ENCODE assay signal across 9 mouse cellular contexts in genomic region chr17:23853292-23853691, GRCm38 (mm10). TPM values are rescaled to one million over a fixed set of nuclear protein-coding genes. Genes with fewer than 3 reads are reported as not detected.
DNase-seq lines count a peak whose midpoint lies in the region; ATAC-seq lines count a peak whose summit lies in the region.
"Had no signal": no experiment of that assay in that cellular context is flagged by ENCODE, and none has a peak within 500 bp of the region (broad histone marks: within the 10 kb centered on the region; RNA-seq: fewer than 3 reads in every experiment).

No protein-coding gene starts in this region.

- H3K27me3 ChIP-seq in hindbrain, embryonic 10.5 days (ENCODE audit: insufficient read depth, poor library complexity, severe bottlenecking) = no peaks in the 10 kb centered on the region
- H3K27me3 ChIP-seq in hindbrain, embryonic 16.5 days (replicated peaks; ENCODE audit: control insufficient read depth, insufficient read depth, low read length) = no peaks in the 10 kb centered on the region
- peaks cover 7% of the 10 kb centered on the region; the same call in 1 of the 2 replicates for H3K27me3 ChIP-seq in heart, embryonic 10.5 days (ENCODE audit: insufficient read depth, poor library complexity, severe bottlenecking)
- no peaks in the 10 kb centered on the region for H3K27me3 ChIP-seq in limb, embryonic 11.5 days (ENCODE audit: control insufficient read depth, insufficient read depth, low read length)
- H3K27me3 ChIP-seq in neural tube, embryonic 11.5 days (ENCODE audit: control insufficient read depth, insufficient read depth, low read length) = no peaks in the 10 kb centered on the region
- H3K27me3 ChIP-seq: limb, embryonic 12.5 days had no signal

- H3K4me1 ChIP-seq in hindbrain, embryonic 10.5 days (replicated peaks) = no peaks in the 10 kb centered on the region
- no peaks in the 10 kb centered on the region for H3K4me1 ChIP-seq in hindbrain, embryonic 16.5 days (ENCODE audit: control insufficient read depth, insufficient read depth, low read depth, low read length)
- H3K4me1 ChIP-seq in heart, embryonic 10.5 days = peaks cover 4% of the 10 kb centered on the region; the same call in 1 of the 2 replicates
- no peaks in the 10 kb centered on the region for H3K4me1 ChIP-seq in limb, embryonic 11.5 days (ENCODE audit: control insufficient read depth, insufficient read depth, low read length)
- no peaks in the 10 kb centered on the region for H3K4me1 ChIP-seq in neural tube, embryonic 11.5 days (ENCODE audit: control insufficient read depth, insufficient read depth, low read length)
- H3K4me1 ChIP-seq: limb, embryonic 12.5 days had no signal

- no peaks in the 10 kb centered on the region for H3K9me3 ChIP-seq in hindbrain, embryonic 10.5 days
- H3K9me3 ChIP-seq in hindbrain, embryonic 16.5 days (ENCODE audit: control insufficient read depth, low read length) = no peaks in the 10 kb centered on the region
- no peaks in the 10 kb centered on the region for H3K9me3 ChIP-seq in heart, embryonic 10.5 days
- H3K9me3 ChIP-seq in limb, embryonic 11.5 days (ENCODE audit: control insufficient read depth, low read length) = no peaks in the 10 kb centered on the region
- no peaks in the 10 kb centered on the region for H3K9me3 ChIP-seq in neural tube, embryonic 11.5 days (ENCODE audit: control insufficient read depth, low read length)
- H3K9me3 ChIP-seq: limb, embryonic 12.5 days had no signal

- no peak overlapping the region for H3K27ac ChIP-seq in hindbrain, embryonic 10.5 days
- no peak overlapping the region for H3K27ac ChIP-seq in hindbrain, embryonic 16.5 days (ENCODE audit: low read depth, low read length)
- H3K27ac ChIP-seq in heart, embryonic 10.5 days = no peak overlapping the region
- no peak overlapping the region for H3K27ac ChIP-seq in limb, embryonic 11.5 days (replicated peaks; ENCODE audit: low read depth, low read length)
- no peak overlapping the region for H3K27ac ChIP-seq in neural tube, embryonic 11.5 days (ENCODE audit: low read depth, low read length)
- H3K27ac ChIP-seq: limb, embryonic 12.5 days had no signal

- H3K4me3 ChIP-seq in hindbrain, embryonic 10.5 days = no peak overlapping the region
- no peak overlapping the region for H3K4me3 ChIP-seq in hindbrain, embryonic 16.5 days (ENCODE audit: low read length)
- 0 out of 2 replicates have a peak overlapping the region, but pooled peaks have one; percentile 15 for H3K4me3 ChIP-seq in heart, embryonic 10.5 days
- H3K4me3 ChIP-seq in limb, embryonic 11.5 days (ENCODE audit: low read depth, low read length) = no peak overlapping the region
- H3K4me3 ChIP-seq in neural tube, embryonic 11.5 days (ENCODE audit: low read depth, low read length) = no peak overlapping the region
- H3K4me3 ChIP-seq: limb, embryonic 12.5 days had no signal

- DNase-seq in hindbrain, embryonic 10.5 days (ENCODE audit: low spot score) = peak; percentile 57
- peak; percentile 68 for DNase-seq in adrenal gland, postnatal 25 days
- DNase-seq in heart, embryonic 10.5 days (ENCODE audit: low spot score) = no peak
- DNase-seq in limb, embryonic 11.5 days (ENCODE audit: low spot score) = peak; percentile 64
- DNase-seq in neural tube, embryonic 11.5 days (ENCODE audit: low spot score) = peak; percentile 71
- no peak for DNase-seq in frontal cortex, postnatal 10 days (ENCODE audit: low spot score in 2 of 2)

- ATAC-seq in hindbrain, embryonic 16.5 days = no peak
- peak; percentile 49 for ATAC-seq in CD4-positive, CD25-positive, alpha-beta regulatory T cell, adult 4 months
- no peak for ATAC-seq in limb, embryonic 11.5 days (ENCODE audit: insufficient number of reproducible peaks, low FRiP score, low TSS enrichment, low read depth)
- ATAC-seq in neural tube, embryonic 11.5 days (ENCODE audit: insufficient read depth, low FRiP score, low TSS enrichment) = peak; percentile 53; the same call in 1 of the 2 replicates

- WGBS in hindbrain, embryonic 10.5 days = 38% methylated on average over 5 of the region's 5 CpGs
- WGBS in hindbrain, embryonic 16.5 days = 35% methylated on average over 5 of the region's 5 CpGs
- 37% methylated on average over 5 of the region's 5 CpGs for WGBS in heart, embryonic 10.5 days
- 38% methylated on average over 5 of the region's 5 CpGs for WGBS in limb, embryonic 11.5 days
- WGBS in neural tube, embryonic 11.5 days = 44% methylated on average over 5 of the region's 5 CpGs

- H3K9ac ChIP-seq in hindbrain, embryonic 16.5 days (ENCODE audit: low read depth, low read length) = no peak overlapping the region
- no peak overlapping the region for H3K9ac ChIP-seq in limb, embryonic 11.5 days (ENCODE audit: low read length)
- H3K9ac ChIP-seq in neural tube, embryonic 11.5 days (ENCODE audit: low read length) = no peak overlapping the region
- H3K9ac ChIP-seq: limb, embryonic 12.5 days had no signal

- H3K36me3 ChIP-seq in hindbrain, embryonic 10.5 days = no peaks in the 10 kb centered on the region
- H3K36me3 ChIP-seq in hindbrain, embryonic 16.5 days (ENCODE audit: control insufficient read depth, insufficient read depth, low read length) = no peaks in the 10 kb centered on the region
- H3K36me3 ChIP-seq in heart, embryonic 10.5 days = no peaks in the 10 kb centered on the region
- H3K36me3 ChIP-seq in limb, embryonic 11.5 days (ENCODE audit: control insufficient read depth, insufficient read depth, low read length) = no peaks in the 10 kb centered on the region
- H3K36me3 ChIP-seq in neural tube, embryonic 11.5 days (ENCODE audit: control insufficient read depth, insufficient read depth, low read length) = no peaks in the 10 kb centered on the region
- H3K36me3 ChIP-seq: limb, embryonic 12.5 days had no signal

- no peak overlapping the region for H3K4me2 ChIP-seq in hindbrain, embryonic 16.5 days (ENCODE audit: low read length)
- no peak overlapping the region for H3K4me2 ChIP-seq in limb, embryonic 11.5 days (ENCODE audit: low read depth, severe bottlenecking)
- no peak overlapping the region for H3K4me2 ChIP-seq in neural tube, embryonic 11.5 days (ENCODE audit: low read depth)
- H3K4me2 ChIP-seq: limb, embryonic 12.5 days had no signal

RNA-seq across cellular contexts. Expression of gene Prss41, which starts 9.3 kb away (rescaled TPM):
- polyA plus RNA-seq in hindbrain, embryonic 10.5 days (2016; fragmentation: Nextera tagmentation; extraction: Ambion mirVana) = 1.6 and 1.9 TPM in 2 replicates
- 1.2 and 2.0 TPM in 2 replicates for polyA plus RNA-seq in hindbrain, embryonic 16.5 days (2015; fragmentation: Nextera tagmentation; extraction: Ambion mirVana)
- polyA plus RNA-seq in CD4-positive, CD25-positive, alpha-beta regulatory T cell, adult 4 months (2017; shearing (Covaris generic)) = 1 to 10 TPM; 5.6 to 5.7 TPM
- 1.0 and 1.2 TPM in 2 replicates for total RNA-seq in adrenal gland, postnatal 25 days (2021)
- 0.41 and 1.5 TPM in 2 replicates for polyA plus RNA-seq in heart, embryonic 10.5 days (2016; fragmentation: Nextera tagmentation; extraction: Ambion mirVana)
- 2.5 and 2.6 TPM in 2 replicates for polyA plus RNA-seq in limb, embryonic 11.5 days (2014; fragmentation: Nextera tagmentation; extraction: Ambion mirVana)
- 1.3 and 1.8 TPM in 2 replicates for polyA plus RNA-seq in neural tube, embryonic 11.5 days (2014; fragmentation: Nextera tagmentation; extraction: Ambion mirVana)

RNA-seq across cellular contexts. Expression of gene Prss32, which starts 9.6 kb away (rescaled TPM):
- polyA plus RNA-seq in hindbrain, embryonic 10.5 days (2016; fragmentation: Nextera tagmentation; extraction: Ambion mirVana) = not detected in 2 replicates
- 0.14 TPM in 1 of 2 replicates, not detected in the other for polyA plus RNA-seq in hindbrain, embryonic 16.5 days (2015; fragmentation: Nextera tagmentation; extraction: Ambion mirVana)
- not detected for polyA plus RNA-seq in CD4-positive, CD25-positive, alpha-beta regulatory T cell, adult 4 months (2017; shearing (Covaris generic))
- not detected in 2 replicates for total RNA-seq in adrenal gland, postnatal 25 days (2021)
- not detected in 2 replicates for polyA plus RNA-seq in heart, embryonic 10.5 days (2016; fragmentation: Nextera tagmentation; extraction: Ambion mirVana)
- not detected in 2 replicates for polyA plus RNA-seq in limb, embryonic 11.5 days (2014; fragmentation: Nextera tagmentation; extraction: Ambion mirVana)
- not detected in 2 replicates for polyA plus RNA-seq in neural tube, embryonic 11.5 days (2014; fragmentation: Nextera tagmentation; extraction: Ambion mirVana)
- polyA plus RNA-seq: limb, embryonic 12.5 days had no signal

RNA-seq across cellular contexts. Expression of gene Prss21, which starts 14.6 kb away (rescaled TPM):
- polyA plus RNA-seq in hindbrain, embryonic 10.5 days (2016; fragmentation: Nextera tagmentation; extraction: Ambion mirVana) = not detected in 2 replicates
- not detected in 2 replicates for polyA plus RNA-seq in hindbrain, embryonic 16.5 days (2015; fragmentation: Nextera tagmentation; extraction: Ambion mirVana)
- not detected for polyA plus RNA-seq in CD4-positive, CD25-positive, alpha-beta regulatory T cell, adult 4 months (2017; shearing (Covaris generic))
- total RNA-seq in adrenal gland, postnatal 25 days (2021) = not detected in 2 replicates
- not detected in 2 replicates for polyA plus RNA-seq in heart, embryonic 10.5 days (2016; fragmentation: Nextera tagmentation; extraction: Ambion mirVana)
- not detected in 2 replicates for polyA plus RNA-seq in limb, embryonic 11.5 days (2014; fragmentation: Nextera tagmentation; extraction: Ambion mirVana)
- not detected in 2 replicates for polyA plus RNA-seq in neural tube, embryonic 11.5 days (2014; fragmentation: Nextera tagmentation; extraction: Ambion mirVana)
- polyA plus RNA-seq: limb, embryonic 12.5 days had no signal

RNA-seq across cellular contexts. Expression of gene Prss33, which starts 17.4 kb away (rescaled TPM):
- polyA plus RNA-seq in hindbrain, embryonic 10.5 days (2016; fragmentation: Nextera tagmentation; extraction: Ambion mirVana) = 0.24 TPM in 1 of 2 replicates, not detected in the other
- polyA plus RNA-seq in hindbrain, embryonic 16.5 days (2015; fragmentation: Nextera tagmentation; extraction: Ambion mirVana) = 0.17 TPM in 1 of 2 replicates, not detected in the other
- polyA plus RNA-seq in CD4-positive, CD25-positive, alpha-beta regulatory T cell, adult 4 months (2017; shearing (Covaris generic)) = not detected
- not detected in 2 replicates for total RNA-seq in adrenal gland, postnatal 25 days (2021)
- not detected in 2 replicates for polyA plus RNA-seq in heart, embryonic 10.5 days (2016; fragmentation: Nextera tagmentation; extraction: Ambion mirVana)
- not detected in 2 replicates for polyA plus RNA-seq in limb, embryonic 11.5 days (2014; fragmentation: Nextera tagmentation; extraction: Ambion mirVana)
- polyA plus RNA-seq in neural tube, embryonic 11.5 days (2014; fragmentation: Nextera tagmentation; extraction: Ambion mirVana) = 0.18 TPM in 1 of 2 replicates, not detected in the other
- polyA plus RNA-seq: limb, embryonic 12.5 days had no signal

RNA-seq across cellular contexts. Expression of gene Elob, which starts 24.4 kb away (rescaled TPM):
- polyA plus RNA-seq in hindbrain, embryonic 10.5 days (2016; fragmentation: Nextera tagmentation; extraction: Ambion mirVana) = 1,118 and 1,222 TPM in 2 replicates
- 1,167 and 1,245 TPM in 2 replicates for polyA plus RNA-seq in hindbrain, embryonic 16.5 days (2015; fragmentation: Nextera tagmentation; extraction: Ambion mirVana)
- 100 to 1,000 TPM; 600 to 664 TPM for polyA plus RNA-seq in CD4-positive, CD25-positive, alpha-beta regulatory T cell, adult 4 months (2017; shearing (Covaris generic))
- 350 and 361 TPM in 2 replicates for total RNA-seq in adrenal gland, postnatal 25 days (2021)
- polyA plus RNA-seq in heart, embryonic 10.5 days (2016; fragmentation: Nextera tagmentation; extraction: Ambion mirVana) = 907 and 984 TPM in 2 replicates
- 1,135 and 1,167 TPM in 2 replicates for polyA plus RNA-seq in limb, embryonic 11.5 days (2014; fragmentation: Nextera tagmentation; extraction: Ambion mirVana)
- 1,025 and 1,061 TPM in 2 replicates for polyA plus RNA-seq in neural tube, embryonic 11.5 days (2014; fragmentation: Nextera tagmentation; extraction: Ambion mirVana)

Comparison
In these comparisons a context has a peak if more than half of its experiments do, and no peak if none do; other contexts are left out.
1. DNase-seq: peak in hindbrain, embryonic 10.5 days (single experiment), adrenal gland, postnatal 25 days (single experiment), limb, embryonic 11.5 days (single experiment) and neural tube, embryonic 11.5 days (single experiment); none in heart, embryonic 10.5 days (single experiment) and frontal cortex, postnatal 10 days (0 of 2).
2. ATAC-seq: peak in CD4-positive, CD25-positive, alpha-beta regulatory T cell, adult 4 months (single experiment) and neural tube, embryonic 11.5 days (single experiment); none in hindbrain, embryonic 16.5 days (single experiment) and limb, embryonic 11.5 days (single experiment).